Mouse (Mus musculus) thymus, adult 2 months (tissue): ENCODE data around the gene Prodh2.

Experiments
- CTCF ChIP-seq: fragments of 200-500 bp; IDR thresholded peaks from 2 replicates; pipeline ENCODE4 v1.5.1; 2012; ENCODE audit warnings: mild to moderate bottlenecking, control low read depth, low read length, moderate library complexity, borderline replicate concordance; ENCODE audit not compliant: control insufficient read depth, poor library complexity, insufficient read depth; ENCODE audit errors: extremely low read depth
- POLR2A ChIP-seq: fragments of 200-500 bp; IDR thresholded peaks from 2 replicates; pipeline ENCODE4 v1.6.1; 2012; ENCODE audit warnings: mild to moderate bottlenecking, low read length, control low read depth, moderate library complexity; ENCODE audit not compliant: control insufficient read depth, poor library complexity, insufficient read depth; ENCODE audit errors: extremely low read depth

DNA sequence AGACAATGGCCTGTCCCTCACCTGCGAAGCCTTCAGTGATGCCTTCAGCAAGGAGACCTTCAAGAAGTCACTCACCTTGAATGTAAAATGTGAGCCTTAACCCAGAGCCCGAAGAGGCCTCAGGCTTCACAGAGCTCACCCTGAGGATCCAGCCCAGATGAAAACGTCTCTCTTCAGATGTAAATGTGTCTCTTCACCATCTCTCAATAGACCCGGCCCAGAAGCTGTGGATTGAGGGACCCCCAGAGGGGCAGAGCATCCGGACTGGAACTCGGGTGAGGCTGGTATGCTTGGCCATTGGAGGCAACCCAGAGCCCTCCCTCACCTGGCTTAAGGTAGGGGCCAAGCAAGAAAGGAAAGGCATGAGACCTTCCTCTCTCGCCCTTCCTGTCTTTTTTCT, 29.9 kb upstream of the Prodh2 start:
- TF ChIP-seq CTCF (no peak), POLR2A (no peak)
